ENCODE assay signal across 8 mouse cellular contexts in genomic region chr11:48799921-48800701, GRCm38 (mm10). TPM values are rescaled to one million over a fixed set of nuclear protein-coding genes. Genes with fewer than 3 reads are reported as not detected.
DNase-seq lines count a peak whose midpoint lies in the region; ATAC-seq and TF ChIP-seq lines count a peak whose summit lies in the region.

Gene Rack1, plus strand, starts transcription at chr11:48800332.

- H3K27me3 ChIP-seq in E14TG2a.4 (ENCODE audit: insufficient read depth, low read length): no peaks in the 10 kb centered on the region
- H3K27me3 ChIP-seq in forebrain, embryonic 12.5 days: no peaks in the 10 kb centered on the region
- no peaks in the 10 kb centered on the region for H3K27me3 ChIP-seq in heart, embryonic 16.5 days (ENCODE audit: control insufficient read depth, insufficient read depth, low read length)
- H3K27me3 ChIP-seq in liver, embryonic 14.5 days (ENCODE audit: control insufficient read depth, insufficient read depth, low read length): no peaks in the 10 kb centered on the region
- H3K27me3 ChIP-seq in stomach, embryonic 15.5 days (replicated peaks): no peaks in the 10 kb centered on the region

- peak within 1 kb of the TSS; percentile 93 for H3K27ac ChIP-seq in forebrain, embryonic 12.5 days
- H3K27ac ChIP-seq in heart, embryonic 16.5 days (ENCODE audit: low read length): peak within 1 kb of the TSS; percentile 99
- peak within 1 kb of the TSS; percentile 84 for H3K27ac ChIP-seq in liver, embryonic 14.5 days
- H3K27ac ChIP-seq in stomach, embryonic 15.5 days: peak within 1 kb of the TSS; percentile 99

- peak; percentile 86 for DNase-seq in c-Kit-positive CD71-positive TER-119-positive erythroid progenitor cells, embryonic 14.5 days (ENCODE audit: low spot score)
- DNase-seq in kidney, postnatal 36 days: peak; percentile 90 to 92
- peak; percentile 77 to 82 (median 81) for DNase-seq in liver, embryonic 14.5 days (ENCODE audit: low read depth in 3 of 3, low spot score in 3 of 3)
- peak; percentile 95 for DNase-seq in neural tube, embryonic 10.5 days (ENCODE audit: extremely low spot score, low spot score)

- H3K4me3 ChIP-seq in E14TG2a.4 (replicated peaks; ENCODE audit: low read length): peak within 1 kb of the TSS; percentile 98
- H3K4me3 ChIP-seq in forebrain, embryonic 12.5 days (replicated peaks): peak within 1 kb of the TSS; percentile 78
- H3K4me3 ChIP-seq in heart, embryonic 16.5 days (ENCODE audit: low read length): peak within 1 kb of the TSS; percentile 84
- peak within 1 kb of the TSS; percentile 83 to 95 for H3K4me3 ChIP-seq in liver, embryonic 14.5 days (ENCODE audit: insufficient read depth in 1 of 2, low read depth in 2 of 2, low read length in 2 of 2)
- H3K4me3 ChIP-seq in stomach, embryonic 15.5 days (replicated peaks): peak within 1 kb of the TSS; percentile 82

- no peak for TF ChIP-seq EP300 in liver, embryonic 14.5 days (IDR thresholded peaks at IDR 0.05; ENCODE audit: low read depth)

- peak within 1 kb of the TSS; percentile 92 for H3K4me2 ChIP-seq in forebrain, embryonic 12.5 days
- peak within 1 kb of the TSS; percentile 69 for H3K4me2 ChIP-seq in heart, embryonic 16.5 days (ENCODE audit: low read depth, low read length)
- peak within 1 kb of the TSS; percentile 94 for H3K4me2 ChIP-seq in liver, embryonic 14.5 days (ENCODE audit: low read depth)
- peak within 1 kb of the TSS; percentile 69 for H3K4me2 ChIP-seq in stomach, embryonic 15.5 days

- under 1% methylated on average over 47 of the region's 47 CpGs for WGBS in forebrain, embryonic 12.5 days
- WGBS in heart, embryonic 16.5 days: under 1% methylated on average over 47 of the region's 47 CpGs
- under 1% methylated on average over 47 of the region's 47 CpGs for WGBS in liver, embryonic 14.5 days (ENCODE audit: insufficient replicate concordance)
- under 1% methylated on average over 47 of the region's 47 CpGs for WGBS in stomach, embryonic 15.5 days

- H3K4me1 ChIP-seq in E14TG2a.4 (replicated peaks; ENCODE audit: low read depth, low read length): peaks cover 62% of the 10 kb centered on the region
- H3K4me1 ChIP-seq in forebrain, embryonic 12.5 days: peaks cover 31% of the 10 kb centered on the region
- H3K4me1 ChIP-seq in heart, embryonic 16.5 days (ENCODE audit: control insufficient read depth, insufficient read depth, low read length): peaks cover 17% of the 10 kb centered on the region
- peaks cover 13 to 36% of the 10 kb centered on the region in 2 experiments for H3K4me1 ChIP-seq in liver, embryonic 14.5 days (replicated peaks; ENCODE audit: control insufficient read depth in 2 of 2, insufficient read depth in 2 of 2, low read length in 1 of 2)
- peaks cover 33% of the 10 kb centered on the region for H3K4me1 ChIP-seq in stomach, embryonic 15.5 days

- ATAC-seq in forebrain, embryonic 12.5 days (ENCODE audit: low FRiP score): peak; percentile 93
- ATAC-seq in heart, embryonic 16.5 days (replicated peaks; ENCODE audit: extremely low read depth, insufficient read depth, low FRiP score): peak; percentile 89
- peak; percentile 86 for ATAC-seq in liver, embryonic 14.5 days (ENCODE audit: insufficient read depth)
- peak; percentile 89 for ATAC-seq in stomach, embryonic 15.5 days (ENCODE audit: insufficient read depth, low FRiP score, low read depth)

- H3K9ac ChIP-seq in forebrain, embryonic 12.5 days: peak within 1 kb of the TSS; percentile 89
- peak within 1 kb of the TSS; percentile 90 for H3K9ac ChIP-seq in heart, embryonic 16.5 days (ENCODE audit: low read length)
- peak within 1 kb of the TSS; percentile 96 for H3K9ac ChIP-seq in liver, embryonic 14.5 days (replicated peaks)
- peak within 1 kb of the TSS; percentile 84 for H3K9ac ChIP-seq in stomach, embryonic 15.5 days

- H3K36me3 ChIP-seq in E14TG2a.4 (ENCODE audit: insufficient read depth, low read length): peaks cover 50% of the 10 kb centered on the region
- H3K36me3 ChIP-seq in forebrain, embryonic 12.5 days (replicated peaks): peaks cover 39% of the 10 kb centered on the region
- peaks cover 32% of the 10 kb centered on the region for H3K36me3 ChIP-seq in heart, embryonic 16.5 days (ENCODE audit: control insufficient read depth, insufficient read depth)
- peaks cover 41% of the 10 kb centered on the region for H3K36me3 ChIP-seq in liver, embryonic 14.5 days (replicated peaks; ENCODE audit: control insufficient read depth, insufficient read depth, low read depth)
- H3K36me3 ChIP-seq in stomach, embryonic 15.5 days: peaks cover 36% of the 10 kb centered on the region

- no peak for TF ChIP-seq CTCF in E14TG2a.4 (conservative IDR thresholded peaks at IDR 0.05; ENCODE audit: low read length)
- TF ChIP-seq CTCF in liver, embryonic 14.5 days (IDR thresholded peaks at IDR 0.05; ENCODE audit: low read depth): no peak

- no peaks in the 10 kb centered on the region for H3K9me3 ChIP-seq in E14TG2a.4 (ENCODE audit: low read length)
- no peaks in the 10 kb centered on the region for H3K9me3 ChIP-seq in forebrain, embryonic 12.5 days
- no peaks in the 10 kb centered on the region for H3K9me3 ChIP-seq in heart, embryonic 16.5 days (replicated peaks; ENCODE audit: control insufficient read depth, low read length)
- no peaks in the 10 kb centered on the region for H3K9me3 ChIP-seq in liver, embryonic 14.5 days (ENCODE audit: control insufficient read depth, low read length)
- no peaks in the 10 kb centered on the region for H3K9me3 ChIP-seq in stomach, embryonic 15.5 days

RNA-seq across cellular contexts. Expression of gene Rack1, which starts in this region (rescaled TPM):
- polyA plus RNA-seq in forebrain, embryonic 12.5 days (2016; fragmentation: Nextera tagmentation; extraction: Ambion mirVana): 512 and 565 TPM in 2 replicates
- 382 and 390 TPM in 2 replicates for polyA plus RNA-seq in heart, embryonic 16.5 days (2015; fragmentation: Nextera tagmentation; extraction: Ambion mirVana)
- polyA plus RNA-seq in liver, embryonic 14.5 days (2012; rRNA removed): 1,100 and 1,184 TPM in 2 replicates
- 669 and 674 TPM in 2 replicates for polyA plus RNA-seq in liver, embryonic 14.5 days (2014; fragmentation: Nextera tagmentation; extraction: Ambion mirVana)
- 732 and 736 TPM in 2 replicates for polyA plus RNA-seq in stomach, embryonic 15.5 days (2015; fragmentation: Nextera tagmentation; extraction: Ambion mirVana)

Comparison
In these comparisons a context has a peak if more than half of its experiments do, and no peak if none do; other contexts are left out.
1. Peak in every context shown above with its lines: DNase-seq, ATAC-seq, H3K4me3 ChIP-seq and H3K27ac ChIP-seq.